Mouse (Mus musculus) midbrain, postnatal 0 days (tissue): ENCODE measurements at regions not wholly inside any gene's neighbourhood (a gene's known extent, or its start where the extent isn't known, plus 50 kb on each side); places are given as distances from the start of the nearest gene placed in this dataset.

Experiments used
- ATAC-seq: fragments of 200-750 bp; cut with Nextera tagmentation; 2 replicates; pipeline ENCODE4 v1.8.0; 2017; ENCODE audit warnings: moderate number of reproducible peaks, mild to moderate bottlenecking, moderate TSS enrichment, moderate library complexity; ENCODE audit not compliant: low FRiP score
- DNase-seq: peaks from one replicate; pipeline ENCODE4 v3.0.0-alpha.2; 2015; ENCODE audit warnings: low spot score
- H3K27ac ChIP-seq: fragments of 300-500 bp; sonication (generic); 2 replicates; pipeline ENCODE4 v1.5.1; 2014; ENCODE audit warnings: low read depth, mild to moderate bottlenecking, low read length, mixed read lengths
- H3K27me3 ChIP-seq: fragments of 300-500 bp; sonication (generic); 2 replicates; pipeline ENCODE4 v1.6.1; 2014; ENCODE audit warnings: low read length, control low read depth, mixed read lengths; ENCODE audit not compliant: insufficient read depth
- H3K36me3 ChIP-seq: fragments of 300-500 bp; sonication (generic); 2 replicates; pipeline ENCODE4 v1.6.1; 2014; ENCODE audit warnings: low read length, control low read depth, mixed read lengths; ENCODE audit not compliant: insufficient read depth
- H3K4me1 ChIP-seq: fragments of 300-500 bp; sonication (generic); 2 replicates; pipeline ENCODE4 v1.6.1; 2014; ENCODE audit warnings: mild to moderate bottlenecking, control low read depth, antibody characterized with exemption, low read length, mixed read lengths; ENCODE audit not compliant: insufficient read depth
- H3K4me2 ChIP-seq: fragments of 300-500 bp; sonication (generic); 2 replicates; pipeline ENCODE4 v1.6.1; 2014; ENCODE audit warnings: low read depth, mild to moderate bottlenecking, low read length, mixed read lengths; ENCODE audit not compliant: poor library complexity, severe bottlenecking
- H3K4me3 ChIP-seq: fragments of 300-500 bp; sonication (generic); 2 replicates; pipeline ENCODE4 v1.5.1; 2014; ENCODE audit warnings: low read depth, mild to moderate bottlenecking, low read length, moderate library complexity
- H3K9ac ChIP-seq: fragments of 300-500 bp; sonication (generic); replicated peaks from 2 replicates; pipeline ENCODE4 v1.6.1; 2014; ENCODE audit warnings: mild to moderate bottlenecking, low read length, moderate library complexity, mixed read lengths; ENCODE audit not compliant: poor library complexity, severe bottlenecking
- H3K9me3 ChIP-seq: fragments of 300-500 bp; sonication (generic); 2 replicates; pipeline ENCODE4 v1.6.1; 2016; ENCODE audit warnings: low read length, control low read depth
- CTCF ChIP-seq: IDR thresholded peaks from 2 replicates; pipeline ENCODE4 v1.5.1; 2016; ENCODE audit warnings: antibody characterized with exemption, mild to moderate bottlenecking
- WGBS: fragments of 180-500 bp; shearing (Covaris S2); extraction: QIAGEN DNeasy Blood & Tissue Kit; methylation state at CpG from one replicate; pipeline ENCODE4 v1.1.7; 2014; 5-methylcytosine and 5-hydroxymethylcytosine counted together

GRCm38 (mm10) chr3:14999411-14999810 lies 113.3 kb downstream of the Car2 start:
- H3K4me1 ChIP-seq: no peaks in the 10 kb centered on the region
- no peak overlapping the region for H3K27ac ChIP-seq
- H3K4me2 ChIP-seq: no peak overlapping the region
- no peak for TF ChIP-seq CTCF
- ATAC-seq (no peak), DNase-seq (no peak)
- no peaks in the 10 kb centered on the region for H3K36me3 ChIP-seq
- 85% methylated on average over 1 of the region's 1 CpGs for WGBS
- H3K4me3 ChIP-seq: no peak overlapping the region
- no peaks in the 10 kb centered on the region for H3K9me3 ChIP-seq
- H3K27me3 ChIP-seq: no peaks in the 10 kb centered on the region
- no peak overlapping the region for H3K9ac ChIP-seq

- ATAC-seq (no peak), DNase-seq (no peak)
- H3K27ac ChIP-seq: no peak overlapping the region
- H3K4me1 ChIP-seq: no peaks in the 10 kb centered on the region
- H3K9me3 ChIP-seq: no peaks in the 10 kb centered on the region
- no peak overlapping the region for H3K9ac ChIP-seq
- no peaks in the 10 kb centered on the region for H3K36me3 ChIP-seq
- no peak for TF ChIP-seq CTCF
- H3K4me3 ChIP-seq: no peak overlapping the region
- no peaks in the 10 kb centered on the region for H3K27me3 ChIP-seq
- H3K4me2 ChIP-seq: no peak overlapping the region
Observed at GRCm38 (mm10) chr3:14999914-15000313, 113.8 kb downstream of the Car2 start.

- Histone ChIP-seq H3K36me3 (no peaks in the 10 kb centered on the region), H3K9ac (no peak overlapping the region), H3K4me2 (no peak overlapping the region), H3K27ac (no peak overlapping the region), H3K9me3 (no peaks in the 10 kb centered on the region), H3K27me3 (no peaks in the 10 kb centered on the region), H3K4me3 (no peak overlapping the region), H3K4me1 (no peaks in the 10 kb centered on the region)
- DNase-seq: no peak
- WGBS: 12% methylated on average over 3 of the region's 3 CpGs
- TF ChIP-seq CTCF: no peak
- ATAC-seq: no peak
Observed at GRCm38 (mm10) chr3:15000657-15001056, 114.6 kb downstream of the Car2 start.

GRCm38 (mm10) chr3:15007821-15008220 lies 121.7 kb downstream of the Car2 start:
- Histone ChIP-seq H3K4me2 (no peak overlapping the region), H3K9ac (no peak overlapping the region), H3K4me1 (no peaks in the 10 kb centered on the region), H3K4me3 (no peak overlapping the region), H3K27me3 (no peaks in the 10 kb centered on the region), H3K9me3 (no peaks in the 10 kb centered on the region), H3K27ac (no peak overlapping the region), H3K36me3 (no peaks in the 10 kb centered on the region)
- DNase-seq (no peak), ATAC-seq (no peak)
- 85% methylated on average over 3 of the region's 3 CpGs for WGBS
- no peak for TF ChIP-seq CTCF

GRCm38 (mm10) chr3:15008501-15008900 lies 122.4 kb downstream of the Car2 start:
- Histone ChIP-seq H3K27me3 (no peaks in the 10 kb centered on the region), H3K9me3 (no peaks in the 10 kb centered on the region), H3K9ac (no peak overlapping the region), H3K4me2 (no peak overlapping the region), H3K27ac (no peak overlapping the region), H3K4me1 (no peaks in the 10 kb centered on the region), H3K4me3 (no peak overlapping the region), H3K36me3 (no peaks in the 10 kb centered on the region)
- DNase-seq: no peak
- no peak for ATAC-seq
- WGBS: 82% methylated on average over 1 of the region's 1 CpGs
- TF ChIP-seq CTCF: no peak

DNA sequence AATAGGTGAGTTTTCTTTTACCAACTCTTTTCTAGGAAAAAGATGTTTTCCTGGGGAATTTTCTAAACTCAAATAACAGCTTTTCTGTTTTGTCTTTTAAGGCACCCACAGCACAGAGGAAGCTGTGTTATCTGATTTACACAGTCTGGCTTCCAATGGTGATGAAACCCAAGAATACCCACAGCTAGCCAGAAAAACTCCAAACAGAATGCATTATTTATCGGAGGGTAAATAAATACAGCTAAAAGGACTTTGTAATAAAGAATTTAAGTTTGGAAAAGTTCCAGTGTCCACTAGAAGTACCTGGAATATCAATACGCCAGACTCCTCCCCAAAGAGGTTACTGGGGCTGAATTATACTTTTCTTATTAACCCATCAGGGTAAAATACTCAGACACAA lies 123.7 kb downstream of the Car2 start:
- no peaks in the 10 kb centered on the region for H3K27me3 ChIP-seq
- H3K27ac ChIP-seq: no peak overlapping the region
- H3K4me2 ChIP-seq: no peak overlapping the region
- ATAC-seq (no peak), DNase-seq (no peak)
- WGBS: 76% methylated on average over 2 of the region's 2 CpGs
- H3K9me3 ChIP-seq: no peaks in the 10 kb centered on the region
- H3K36me3 ChIP-seq: no peaks in the 10 kb centered on the region
- H3K9ac ChIP-seq: no peak overlapping the region
- TF ChIP-seq CTCF: no peak
- H3K4me1 ChIP-seq: no peaks in the 10 kb centered on the region
- no peak overlapping the region for H3K4me3 ChIP-seq

- WGBS: 72% methylated on average over 1 of the region's 1 CpGs
- TF ChIP-seq CTCF: no peak
- Histone ChIP-seq H3K4me2 (no peak overlapping the region), H3K4me1 (no peaks in the 10 kb centered on the region), H3K27me3 (no peaks in the 10 kb centered on the region), H3K36me3 (no peaks in the 10 kb centered on the region), H3K9ac (no peak overlapping the region), H3K27ac (no peak overlapping the region), H3K9me3 (no peaks in the 10 kb centered on the region), H3K4me3 (no peak overlapping the region)
- DNase-seq: no peak
- no peak for ATAC-seq
Observed at GRCm38 (mm10) chr3:15016621-15017020, 130.5 kb downstream of the Car2 start.
